Mouse (Mus musculus): ENCODE measurements around the gene Fbrsl1. TPM values are rescaled to one million over a fixed set of nuclear protein-coding genes. Genes with fewer than 3 reads are reported as not detected.

Gene Fbrsl1
- polyA plus RNA-seq, 1 experiment from 2014 or later = 23.5 TPM

- Histone ChIP-seq H3K27ac (replicated peaks) (no peak overlapping the region), H3K4me1 (peaks cover 36% of the 10 kb centered on the region), H3K9me3 (no peaks in the 10 kb centered on the region), H3K36me3 (replicated peaks) (no peaks in the 10 kb centered on the region), H3K4me3 (no peak overlapping the region), H3K27me3 (replicated peaks; ENCODE audit: low read depth, poor library complexity, severe bottlenecking) (peaks cover 24% of the 10 kb centered on the region)
- no peak for DNase-seq (ENCODE audit: low spot score)
- WGBS = 27% methylated on average over 5 of the region's 5 CpGs
These were observed 23.7 kb upstream of the Fbrsl1 start for GRCm38 (mm10) chr5:110471981-110472476.

GRCm38 (mm10) chr5:110471285-110471684 is 23.0 kb upstream of the Fbrsl1 start:
- Histone ChIP-seq H3K9me3 (no peaks in the 10 kb centered on the region), H3K4me3 (no peak overlapping the region), H3K27me3 (replicated peaks; ENCODE audit: low read depth, poor library complexity, severe bottlenecking) (peaks cover 24% of the 10 kb centered on the region), H3K36me3 (replicated peaks) (no peaks in the 10 kb centered on the region), H3K27ac (replicated peaks) (no peak overlapping the region), H3K4me1 (peaks cover 39% of the 10 kb centered on the region)
- no peak for DNase-seq (ENCODE audit: low spot score)
- WGBS = 23% methylated on average over 4 of the region's 4 CpGs

GRCm38 (mm10) chr5:110469227-110469925 is 21.1 kb upstream of the Fbrsl1 start:
- Histone ChIP-seq H3K27ac (replicated peaks) (no peak overlapping the region), H3K36me3 (replicated peaks) (no peaks in the 10 kb centered on the region), H3K27me3 (replicated peaks; ENCODE audit: low read depth, poor library complexity, severe bottlenecking) (peaks cover 20% of the 10 kb centered on the region), H3K4me3 (no peak overlapping the region), H3K9me3 (no peaks in the 10 kb centered on the region), H3K4me1 (peaks cover 42% of the 10 kb centered on the region)
- no peak for DNase-seq (ENCODE audit: low spot score)
- WGBS = 80% methylated on average over 8 of the region's 8 CpGs

- Histone ChIP-seq H3K27ac (replicated peaks) (no peak overlapping the region), H3K4me1 (peaks cover 35% of the 10 kb centered on the region), H3K27me3 (replicated peaks; ENCODE audit: low read depth, poor library complexity, severe bottlenecking) (0 out of 2 replicates have a peak, but pooled peaks cover 10% of the 10 kb centered on the region), H3K9me3 (no peaks in the 10 kb centered on the region), H3K36me3 (replicated peaks) (no peaks in the 10 kb centered on the region), H3K4me3 (no peak overlapping the region)
- WGBS = 84% methylated on average over 4 of the region's 4 CpGs
- no peak for DNase-seq (ENCODE audit: low spot score)
These were observed 20.0 kb upstream of the Fbrsl1 start for GRCm38 (mm10) chr5:110468296-110468695.

GRCm38 (mm10) chr5:110467725-110468124 is 19.4 kb upstream of the Fbrsl1 start:
- 72% methylated on average over 6 of the region's 6 CpGs for WGBS
- peaks cover 29% of the 10 kb centered on the region for H3K4me1 ChIP-seq
- H3K4me3 ChIP-seq = no peak overlapping the region
- 0 out of 2 replicates have a peak, but pooled peaks cover 10% of the 10 kb centered on the region for H3K27me3 ChIP-seq (replicated peaks; ENCODE audit: low read depth, poor library complexity, severe bottlenecking)
- H3K27ac ChIP-seq (replicated peaks) = no peak overlapping the region
- H3K9me3 ChIP-seq = no peaks in the 10 kb centered on the region
- no peak for DNase-seq (ENCODE audit: low spot score)
- H3K36me3 ChIP-seq (replicated peaks) = no peaks in the 10 kb centered on the region

- Histone ChIP-seq H3K9me3 (no peaks in the 10 kb centered on the region), H3K36me3 (replicated peaks) (no peaks in the 10 kb centered on the region), H3K4me3 (no peak overlapping the region), H3K27me3 (replicated peaks; ENCODE audit: low read depth, poor library complexity, severe bottlenecking) (0 out of 2 replicates have a peak, but pooled peaks cover 10% of the 10 kb centered on the region), H3K4me1 (peaks cover 20% of the 10 kb centered on the region), H3K27ac (replicated peaks) (0 out of 2 replicates have a peak overlapping the region, but pooled peaks have one; percentile 2)
- no peak for DNase-seq (ENCODE audit: low spot score)
- 68% methylated on average over 11 of the region's 11 CpGs for WGBS
These were observed 18.5 kb upstream of the Fbrsl1 start for GRCm38 (mm10) chr5:110466531-110467424.

GRCm38 (mm10) chr5:110462646-110463045 is 14.3 kb upstream of the Fbrsl1 start:
- WGBS = 90% methylated on average over 2 of the region's 2 CpGs
- DNase-seq (ENCODE audit: low spot score) = no peak
- H3K27ac ChIP-seq (replicated peaks) = no peak overlapping the region
- no peaks in the 10 kb centered on the region for H3K36me3 ChIP-seq (replicated peaks)
- H3K9me3 ChIP-seq = no peaks in the 10 kb centered on the region
- 0 out of 2 replicates have a peak, but pooled peaks cover 5% of the 10 kb centered on the region for H3K27me3 ChIP-seq (replicated peaks; ENCODE audit: low read depth, poor library complexity, severe bottlenecking)
- peaks cover 13% of the 10 kb centered on the region for H3K4me1 ChIP-seq
- no peak overlapping the region for H3K4me3 ChIP-seq

- Histone ChIP-seq H3K27ac (replicated peaks) (no peak overlapping the region), H3K36me3 (replicated peaks) (no peaks in the 10 kb centered on the region), H3K4me1 (no peaks in the 10 kb centered on the region), H3K9me3 (no peaks in the 10 kb centered on the region), H3K27me3 (replicated peaks; ENCODE audit: low read depth, poor library complexity, severe bottlenecking) (0 out of 2 replicates have a peak, but pooled peaks cover 5% of the 10 kb centered on the region), H3K4me3 (no peak overlapping the region)
- DNase-seq (ENCODE audit: low spot score) = no peak
- 59% methylated on average over 3 of the region's 3 CpGs for WGBS
These were observed 10.6 kb upstream of the Fbrsl1 start for GRCm38 (mm10) chr5:110458936-110459335.

GRCm38 (mm10) chr5:110455272-110455671 is 7.0 kb upstream of the Fbrsl1 start:
- no peak overlapping the region for H3K27ac ChIP-seq (replicated peaks)
- H3K4me3 ChIP-seq = no peak overlapping the region
- peaks cover 5% of the 10 kb centered on the region; the same call in 1 of the 2 replicates for H3K27me3 ChIP-seq (replicated peaks; ENCODE audit: low read depth, poor library complexity, severe bottlenecking)
- H3K4me1 ChIP-seq = no peaks in the 10 kb centered on the region
- H3K36me3 ChIP-seq (replicated peaks) = no peaks in the 10 kb centered on the region
- DNase-seq (ENCODE audit: low spot score) = no peak
- H3K9me3 ChIP-seq = no peaks in the 10 kb centered on the region

GRCm38 (mm10) chr5:110449294-110449693 is 991 bp upstream of the Fbrsl1 start:
- WGBS = 56% methylated on average over 6 of the region's 6 CpGs

GRCm38 (mm10) chr5:110447720-110448435 is 425 bp downstream of the Fbrsl1 start:
- H3K4me1 ChIP-seq = peaks cover 28% of the 10 kb centered on the region
- H3K9me3 ChIP-seq = no peaks in the 10 kb centered on the region
- DNase-seq (ENCODE audit: low spot score) = peak; percentile 57
- no peaks in the 10 kb centered on the region; the same call in 1 of the 2 replicates for H3K27me3 ChIP-seq (replicated peaks; ENCODE audit: low read depth, poor library complexity, severe bottlenecking)
- H3K4me3 ChIP-seq = peak overlapping the region; percentile 94
- no peaks in the 10 kb centered on the region for H3K36me3 ChIP-seq (replicated peaks)
- H3K27ac ChIP-seq (replicated peaks) = peak overlapping the region; percentile 90
- under 1% methylated on average over 98 of the region's 98 CpGs for WGBS

More at GRCm38 (mm10) chr5:110449294-110449693, 991 bp upstream of the Fbrsl1 start:
- DNase-seq (ENCODE audit: low spot score) = no peak
- Histone ChIP-seq H3K4me3 (peak overlapping the region; percentile 94), H3K27me3 (replicated peaks; ENCODE audit: low read depth, poor library complexity, severe bottlenecking) (no peaks in the 10 kb centered on the region; the same call in 1 of the 2 replicates), H3K27ac (replicated peaks) (no peak overlapping the region; the same call in 1 of the 2 replicates), H3K9me3 (no peaks in the 10 kb centered on the region), H3K36me3 (replicated peaks) (no peaks in the 10 kb centered on the region), H3K4me1 (peaks cover 28% of the 10 kb centered on the region)

GRCm38 (mm10) chr5:110444509-110444908 is 3.8 kb downstream of the Fbrsl1 start:
- Histone ChIP-seq H3K27me3 (replicated peaks; ENCODE audit: low read depth, poor library complexity, severe bottlenecking) (no peaks in the 10 kb centered on the region), H3K27ac (replicated peaks) (no peak overlapping the region), H3K36me3 (replicated peaks) (0 out of 2 replicates have a peak, but pooled peaks cover 3% of the 10 kb centered on the region), H3K4me3 (no peak overlapping the region), H3K9me3 (no peaks in the 10 kb centered on the region), H3K4me1 (peaks cover 28% of the 10 kb centered on the region)
- no peak for DNase-seq (ENCODE audit: low spot score)
- WGBS = 85% methylated on average over 2 of the region's 2 CpGs

All from embryonic facial prominence, embryonic 10.5 days (tissue).